Mouse (Mus musculus): ENCODE measurements around the gene Tmem179b.

Tmem179b gene

GRCm38 (mm10) chr19:8774086-8774835 is at the start of gene Tmem179b:
Gene Tmem179b, minus strand, starts transcription at chr19:8774467.
- DNase-seq (ENCODE audit: low spot score) = peak; percentile 91

GRCm38 (mm10) chr19:8822696-8823095 is 48.4 kb upstream of the Tmem179b start:
- DNase-seq (ENCODE audit: low spot score) = no peak

- no peak for DNase-seq (ENCODE audit: low spot score)
These were observed 46.9 kb upstream of the Tmem179b start for GRCm38 (mm10) chr19:8821146-8821545.

GRCm38 (mm10) chr19:8820424-8820956 is 46.2 kb upstream of the Tmem179b start:
- no peak for DNase-seq (ENCODE audit: low spot score)

GRCm38 (mm10) chr19:8819596-8820423 is 45.5 kb upstream of the Tmem179b start, which contains the start of gene Hnrnpul2:
Gene Hnrnpul2, plus strand, starts transcription at chr19:8820010.
- peak; percentile 94 for DNase-seq (ENCODE audit: low spot score)

GRCm38 (mm10) chr19:8818801-8819595 is 44.7 kb upstream of the Tmem179b start, which contains the start of gene Ttc9c:
Gene Ttc9c, minus strand, starts transcription at chr19:8819333.
- peak; percentile 93 for DNase-seq (ENCODE audit: low spot score)

- DNase-seq (ENCODE audit: low spot score) = no peak
These were observed 44.1 kb upstream of the Tmem179b start for GRCm38 (mm10) chr19:8818301-8818798.

GRCm38 (mm10) chr19:8817001-8817400 is 42.7 kb upstream of the Tmem179b start:
- no peak for DNase-seq (ENCODE audit: low spot score)

GRCm38 (mm10) chr19:8815812-8816211 is 41.5 kb upstream of the Tmem179b start:
- DNase-seq (ENCODE audit: low spot score) = no peak

- no peak for DNase-seq (ENCODE audit: low spot score)
These were observed 32.5 kb upstream of the Tmem179b start for GRCm38 (mm10) chr19:8806810-8807209.

GRCm38 (mm10) chr19:8803879-8804660 is 29.8 kb upstream of the Tmem179b start:
- no peak for DNase-seq (ENCODE audit: low spot score)

- no peak for DNase-seq (ENCODE audit: low spot score)
These were observed 29.0 kb upstream of the Tmem179b start for GRCm38 (mm10) chr19:8803204-8803780.

GRCm38 (mm10) chr19:8802130-8802821 is 28.0 kb upstream of the Tmem179b start, which contains the start of gene Zbtb3:
Gene Zbtb3, plus strand, starts transcription at chr19:8802555.
- DNase-seq (ENCODE audit: low spot score) = peak; percentile 94

GRCm38 (mm10) chr19:8798947-8799315 is 24.7 kb upstream of the Tmem179b start:
- DNase-seq (ENCODE audit: low spot score) = no peak

GRCm38 (mm10) chr19:8798264-8798946 is 24.1 kb upstream of the Tmem179b start, which contains the start of gene Polr2g:
Gene Polr2g, minus strand, starts transcription at chr19:8798577.
- DNase-seq (ENCODE audit: low spot score) = peak; percentile 79

GRCm38 (mm10) chr19:8790171-8790570 is 15.9 kb upstream of the Tmem179b start:
- DNase-seq (ENCODE audit: low spot score) = no peak

- DNase-seq (ENCODE audit: low spot score) = no peak
These were observed 14.9 kb upstream of the Tmem179b start for GRCm38 (mm10) chr19:8789171-8789570.

- no peak for DNase-seq (ENCODE audit: low spot score)
These were observed 14.3 kb upstream of the Tmem179b start for GRCm38 (mm10) chr19:8788521-8788920.

Data from layer of hippocampus, adult 9-10 months (tissue).